Comparison of ENCODE assay signal across 26 mouse cellular contexts in genomic region chr4:99224790-99225189, GRCm38 (mm10). TPM values are rescaled to one million over a fixed set of nuclear protein-coding genes. Genes with fewer than 3 reads are reported as not detected.
DNase-seq lines count a peak whose midpoint lies in the region; ATAC-seq and TF ChIP-seq lines count a peak whose summit lies in the region.
"Had no signal": no experiment of that assay in that cellular context is flagged by ENCODE, and none has a peak within 500 bp of the region (broad histone marks: within the 10 kb centered on the region; RNA-seq: fewer than 3 reads in every experiment).

No protein-coding gene starts in this region.

- no peaks in the 10 kb centered on the region for H3K79me2 ChIP-seq in macrophage (ENCODE audit: inconsistent target)

- H3K4me2 ChIP-seq in lung, postnatal 0 days (replicated peaks; ENCODE audit: low read depth, low read length) = no peak overlapping the region
- H3K4me2 ChIP-seq: embryonic facial prominence, embryonic 13.5 days; forebrain, embryonic 15.5 days; hindbrain, embryonic 14.5 days; limb, embryonic 15.5 days; lung, embryonic 15.5 days; midbrain, embryonic 15.5 days had no signal

- H3K27ac ChIP-seq in lung, postnatal 0 days (ENCODE audit: low read length) = no peak overlapping the region
- peak overlapping the region; percentile 70 for H3K27ac ChIP-seq in bone marrow macrophage, adult 2 months (ENCODE audit: insufficient read depth, low read depth, low read length)
- peak overlapping the region; percentile 44 for H3K27ac ChIP-seq in macrophage
- H3K27ac ChIP-seq: embryonic facial prominence, embryonic 13.5 days; forebrain, embryonic 10.5 days; forebrain, embryonic 15.5 days; hindbrain, embryonic 14.5 days; limb, embryonic 10.5 days; limb, embryonic 15.5 days; liver, embryonic 14.5 days; lung, embryonic 15.5 days; midbrain, embryonic 15.5 days had no signal

- DNase-seq in lung, postnatal 0 days (ENCODE audit: low spot score) = peak; percentile 21
- DNase-seq in lung, adult 2 months = no peak
- no peak for DNase-seq in heart, postnatal 25 days (ENCODE audit: low spot score)
- no peak for DNase-seq in heart, adult 8-10 months (ENCODE audit: low spot score)
- DNase-seq in cerebellum, postnatal 25 days = no peak
- DNase-seq: adrenal gland, postnatal 25 days; cerebellum, adult 8-10 months; heart, postnatal 36 days; kidney, adult 9 months; kidney, postnatal 10 days; right cerebral cortex, adult 18-20 months; spleen, adult 18-20 months; thymus, postnatal 25 days had no signal

- no peaks in the 10 kb centered on the region for H3K36me3 ChIP-seq in lung, postnatal 0 days (ENCODE audit: insufficient read depth, low read length)
- peaks cover 52% of the 10 kb centered on the region for H3K36me3 ChIP-seq in macrophage (ENCODE audit: inconsistent target)
- H3K36me3 ChIP-seq: lung, embryonic 15.5 days; midbrain, embryonic 15.5 days had no signal

- H3K4me3 ChIP-seq in lung, postnatal 0 days (ENCODE audit: low read depth, low read length) = no peak overlapping the region
- no peak overlapping the region for H3K4me3 ChIP-seq in lung, adult 2 months (replicated peaks; ENCODE audit: extremely low read depth, low read depth, low read length)
- H3K4me3 ChIP-seq in bone marrow macrophage, adult 2 months (ENCODE audit: insufficient read depth, low read length) = peak overlapping the region; percentile 14; the same call in 1 of the 2 replicates
- H3K4me3 ChIP-seq in macrophage (ENCODE audit: inconsistent target) = no peak overlapping the region
- H3K4me3 ChIP-seq: embryonic facial prominence, embryonic 13.5 days; forebrain, embryonic 10.5 days; forebrain, embryonic 15.5 days; limb, embryonic 10.5 days; limb, embryonic 15.5 days; lung, embryonic 15.5 days; midbrain, embryonic 15.5 days had no signal

- H3K9me3 ChIP-seq in lung, postnatal 0 days (ENCODE audit: low read length) = no peaks in the 10 kb centered on the region
- H3K9me3 ChIP-seq: embryonic facial prominence, embryonic 13.5 days; forebrain, embryonic 10.5 days; forebrain, embryonic 15.5 days; limb, embryonic 10.5 days; limb, embryonic 15.5 days; lung, embryonic 15.5 days; midbrain, embryonic 15.5 days had no signal

- no peaks in the 10 kb centered on the region for H3K4me1 ChIP-seq in lung, postnatal 0 days (ENCODE audit: insufficient read depth, low read depth, low read length)
- H3K4me1 ChIP-seq in lung, adult 2 months (ENCODE audit: control insufficient read depth, insufficient read depth, low read length) = no peaks in the 10 kb centered on the region
- peaks cover 21% of the 10 kb centered on the region for H3K4me1 ChIP-seq in bone marrow macrophage, adult 2 months (ENCODE audit: control insufficient read depth, insufficient read depth, low read length)
- H3K4me1 ChIP-seq: embryonic facial prominence, embryonic 13.5 days; forebrain, embryonic 15.5 days; limb, embryonic 10.5 days; limb, embryonic 15.5 days; lung, embryonic 15.5 days; midbrain, embryonic 15.5 days had no signal

- TF ChIP-seq POLR2A in lung, adult 2 months (IDR thresholded peaks at IDR 0.05; ENCODE audit: borderline replicate concordance, extremely low read depth, low read depth, low read length) = no peak
- TF ChIP-seq POLR2A in bone marrow macrophage, adult 2 months (IDR thresholded peaks at IDR 0.05; ENCODE audit: borderline replicate concordance, low read depth, low read length) = no peak

- intact Hi-C loops in heart, postnatal 25 days (cut with DNase I) = no loop called here

- no peak for ATAC-seq in lung, postnatal 0 days
- ATAC-seq: CD4-positive, CD25-positive, alpha-beta regulatory T cell, adult 4 months; forebrain, embryonic 15.5 days; intestine, postnatal 0 days; midbrain, embryonic 15.5 days had no signal

- no peak for TF ChIP-seq EP300 in lung, postnatal 0 days (IDR thresholded peaks at IDR 0.05)

- no peak overlapping the region for H3K9ac ChIP-seq in lung, postnatal 0 days (replicated peaks; ENCODE audit: low read depth)
- H3K9ac ChIP-seq: embryonic facial prominence, embryonic 13.5 days; forebrain, embryonic 15.5 days; hindbrain, embryonic 14.5 days; limb, embryonic 15.5 days; liver, embryonic 14.5 days; lung, embryonic 15.5 days; midbrain, embryonic 15.5 days had no signal

- TF ChIP-seq CTCF in lung, postnatal 0 days (IDR thresholded peaks at IDR 0.05) = no peak
- no peak for TF ChIP-seq CTCF in lung, adult 2 months (IDR thresholded peaks at IDR 0.05; ENCODE audit: insufficient read depth, low read length)
- TF ChIP-seq CTCF in bone marrow macrophage, adult 2 months (IDR thresholded peaks at IDR 0.05; ENCODE audit: low read depth, low read length) = no peak

- WGBS in lung, postnatal 0 days = 58% methylated on average over 2 of the region's 2 CpGs
- 59% methylated on average over 2 of the region's 2 CpGs for WGBS in lung, adult 2 months
- 0% methylated on average over 2 of the region's 2 CpGs for WGBS in macrophage (ENCODE audit: missing documents)

- no peaks in the 10 kb centered on the region for H3K27me3 ChIP-seq in lung, postnatal 0 days (replicated peaks; ENCODE audit: insufficient read depth, low read length)
- H3K27me3 ChIP-seq: embryonic facial prominence, embryonic 13.5 days; forebrain, embryonic 15.5 days; limb, embryonic 15.5 days; lung, embryonic 15.5 days; midbrain, embryonic 15.5 days had no signal

RNA-seq across cellular contexts. Expression of gene Atg4c, which starts 31.1 kb away (rescaled TPM):
- 8.1 and 8.9 TPM in 2 replicates for polyA plus RNA-seq in lung, postnatal 0 days (2015; fragmentation: Nextera tagmentation; extraction: Ambion mirVana)
- 3.7 and 4.6 TPM in 2 replicates for polyA plus RNA-seq in lung, adult 2 months (2012; rRNA removed)
- 23.5 and 23.8 TPM in 2 replicates for polyA plus RNA-seq in bone marrow macrophage, adult 2 months (2012; ENCODE audit: insufficient read depth, insufficient read length, missing spikeins)
- 100 to 1,000 TPM in 1 of 26 experiments, 10 to 100 TPM in 25; 16.8 to 108 (median 54.2) TPM for total RNA-seq in macrophage (2018; cell fraction: chromatin; rRNA removed)
- 10 to 100 TPM in 24 of 26 experiments, 1 to 10 TPM in 2; 8.4 to 27.0 (median 20.2) TPM for total RNA-seq in macrophage (2018; cell fraction: cytosol; rRNA removed)
- 10 to 100 TPM; 16.8 to 65.3 (median 36.8) TPM for total RNA-seq in macrophage (2018; cell fraction: nucleus; rRNA removed)
- polyA plus RNA-seq in macrophage (2018) = 12.5 to 23.3 TPM (median 16.5 TPM) in 3 replicates
- 1 to 10 TPM; 3.7 to 4.7 TPM for total RNA-seq in heart, postnatal 25 days (2021)
- total RNA-seq in heart, adult 8-10 months (2022) = 1 to 10 TPM; 3.9 to 5.0 (median 4.6) TPM
